Mouse (Mus musculus) limb, embryonic 12.5 days (tissue): ENCODE results near the gene Pgam2. TPM values are rescaled to one million over a fixed set of nuclear protein-coding genes. Genes with fewer than 3 reads are reported as not detected.
"Not testable (repeated sequence)": the region's sequence is repeated elsewhere in the genome, so short reads cannot be mapped to it uniquely, and the experiment has no call there.

ENCODE experiments used
- ATAC-seq: fragments of 200-750 bp; cut with Nextera tagmentation; 2 replicates; pipeline ENCODE4 v1.8.0; 2017; ENCODE audit warnings: low read depth, moderate TSS enrichment; ENCODE audit not compliant: insufficient number of reproducible peaks, insufficient read depth, low FRiP score, low TSS enrichment
- H3K27ac ChIP-seq: fragments of 300-500 bp; sonication (generic); 2 replicates; pipeline ENCODE4 v1.5.1; 2016; ENCODE audit warnings: mild to moderate bottlenecking, moderate library complexity
- H3K27me3 ChIP-seq: fragments of 300-500 bp; sonication (generic); 2 replicates; pipeline ENCODE4 v1.6.1; 2016; ENCODE audit warnings: mild to moderate bottlenecking, moderate library complexity
- H3K36me3 ChIP-seq: fragments of 300-500 bp; sonication (generic); 2 replicates; pipeline ENCODE4 v1.6.1; 2016; ENCODE audit warnings: mild to moderate bottlenecking, moderate library complexity
- H3K4me1 ChIP-seq: fragments of 300-500 bp; sonication (generic); replicated peaks from 2 replicates; pipeline ENCODE4 v1.6.1; 2016
- H3K4me2 ChIP-seq: fragments of 300-500 bp; sonication (generic); 2 replicates; pipeline ENCODE4 v1.6.1; 2016; ENCODE audit warnings: mild to moderate bottlenecking, moderate library complexity
- H3K4me3 ChIP-seq: fragments of 300-500 bp; sonication (generic); replicated peaks from 2 replicates; pipeline ENCODE4 v1.5.1; 2016; ENCODE audit warnings: mild to moderate bottlenecking
- H3K9ac ChIP-seq: fragments of 300-500 bp; sonication (generic); replicated peaks from 2 replicates; pipeline ENCODE4 v1.6.1; 2016; ENCODE audit warnings: mild to moderate bottlenecking, moderate library complexity
- H3K9me3 ChIP-seq: fragments of 300-500 bp; sonication (generic); 2 replicates; pipeline ENCODE4 v1.6.1; 2016; ENCODE audit warnings: mild to moderate bottlenecking, moderate library complexity
- WGBS: fragments of 180-500 bp; shearing (Covaris S2); methylation state at CpG from one replicate; pipeline ENCODE4 v1.1.7; 2016; 5-methylcytosine and 5-hydroxymethylcytosine counted together
- polyA plus RNA-seq: library from polyadenylated mRNA; unstranded; fragments of >200 nt; fragmentation: Nextera tagmentation; extraction: Ambion mirVana; gene quantifications from 2 replicates; pipeline ENCODE4 v1.2.1, GENCODE M21; 2016

Gene Pgam2
- polyA plus RNA-seq, 1 experiment from 2014 or later = 39.0 TPM

DNA sequence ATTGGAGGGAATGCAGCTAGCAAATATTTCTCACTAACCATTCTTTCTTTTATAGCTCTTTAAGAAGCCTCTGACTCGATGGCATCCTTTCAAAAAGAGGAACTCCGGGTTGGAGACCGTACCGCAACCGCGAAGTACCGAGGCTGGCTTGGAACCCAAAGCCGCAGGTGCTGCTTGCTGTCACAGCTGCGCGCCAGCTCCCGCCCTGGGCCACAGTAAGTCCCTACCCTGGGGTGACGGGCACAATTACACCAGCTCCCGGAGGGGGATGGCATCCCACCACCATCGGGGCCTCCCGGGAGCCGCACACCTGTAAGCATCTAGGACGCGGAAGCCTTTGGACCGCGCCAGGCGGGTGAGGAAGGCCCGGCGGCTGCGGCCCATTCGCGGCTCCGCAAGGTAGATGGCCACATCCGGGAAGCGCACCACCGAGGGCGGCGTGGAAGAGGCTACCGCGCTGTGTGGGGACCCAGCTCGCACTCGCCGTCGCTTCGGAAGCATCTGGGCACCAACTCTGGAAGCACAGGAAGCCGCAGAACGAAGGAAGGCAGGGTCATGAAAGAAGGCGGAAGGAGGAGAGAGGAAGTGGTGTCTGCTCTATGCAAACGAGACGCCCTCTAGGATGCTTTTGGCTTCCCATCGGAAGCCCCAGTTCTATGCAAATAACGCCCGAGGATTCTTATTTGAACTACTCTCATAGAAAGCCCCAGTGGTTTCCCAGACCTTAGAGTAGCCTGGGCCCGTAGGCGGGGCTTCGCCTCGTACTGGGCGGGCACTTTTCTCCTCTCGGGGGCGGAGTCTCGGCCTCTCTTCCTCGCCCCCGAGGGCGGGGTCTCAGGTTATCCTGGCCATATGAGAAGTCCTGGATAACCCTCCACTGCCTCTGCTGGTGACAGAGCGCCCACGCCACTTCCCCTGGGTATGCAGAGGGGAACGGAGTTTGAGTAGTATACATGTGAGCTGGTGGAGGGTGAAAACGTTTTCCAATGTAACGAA lies 34.0 kb upstream of the Pgam2 start, which contains the start of gene Polm:
TSS of gene Polm (minus strand) at position 766 of the 996 bp plus-strand sequence.
- no peaks in the 10 kb centered on the region for H3K9me3 ChIP-seq
- peak within 1 kb of the TSS; percentile 78 for H3K27ac ChIP-seq
- H3K4me1 ChIP-seq = peaks cover 12% of the 10 kb centered on the region; the same call in 1 of the 2 replicates
- H3K36me3 ChIP-seq = peaks cover 25% of the 10 kb centered on the region
- WGBS = under 1% methylated on average over 63 of the region's 63 CpGs
- H3K27me3 ChIP-seq = no peaks in the 10 kb centered on the region
- H3K4me2 ChIP-seq = peak within 1 kb of the TSS; percentile 88
- H3K4me3 ChIP-seq = peak within 1 kb of the TSS; percentile 78
- peak; percentile 87 for ATAC-seq
- peak within 1 kb of the TSS; percentile 86 for H3K9ac ChIP-seq

GRCm38 (mm10) chr11:5836126-5836525 lies 32.6 kb upstream of the Pgam2 start:
- no peak overlapping the region for H3K9ac ChIP-seq
- no peak overlapping the region for H3K27ac ChIP-seq
- H3K4me3 ChIP-seq = no peak overlapping the region
- H3K27me3 ChIP-seq = no peaks in the 10 kb centered on the region
- H3K36me3 ChIP-seq = peaks cover 40% of the 10 kb centered on the region
- no peak for ATAC-seq
- H3K4me2 ChIP-seq = no peak overlapping the region
- no peaks in the 10 kb centered on the region for H3K9me3 ChIP-seq
- H3K4me1 ChIP-seq = peaks cover 12% of the 10 kb centered on the region; the same call in 1 of the 2 replicates
- 48% methylated on average over 1 of the region's 1 CpGs for WGBS

DNA sequence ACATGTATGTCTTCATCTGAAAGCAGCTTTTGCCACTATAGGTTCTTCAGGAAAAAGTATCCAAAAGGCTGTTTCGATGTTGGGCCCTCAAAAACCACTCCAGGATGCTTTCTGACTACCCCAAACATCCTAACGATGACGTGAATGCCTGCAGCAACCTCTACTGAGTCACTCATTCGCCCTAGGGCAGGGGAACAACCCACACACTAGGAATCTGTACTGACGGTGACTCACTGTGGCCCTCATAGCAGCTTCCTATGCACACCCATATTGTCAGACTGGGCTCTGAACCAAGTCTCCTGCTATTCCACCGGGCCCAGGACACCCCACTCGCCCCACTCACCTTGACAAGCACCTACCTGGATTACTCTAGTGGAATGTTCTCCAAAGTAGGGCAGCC lies 31.5 kb upstream of the Pgam2 start:
- H3K4me2 ChIP-seq = no peak overlapping the region
- H3K4me1 ChIP-seq = peaks cover 8% of the 10 kb centered on the region; the same call in 1 of the 2 replicates
- no peak overlapping the region for H3K27ac ChIP-seq
- no peak for ATAC-seq
- no peak overlapping the region for H3K9ac ChIP-seq
- H3K27me3 ChIP-seq = no peaks in the 10 kb centered on the region
- H3K9me3 ChIP-seq = no peaks in the 10 kb centered on the region
- peaks cover 47% of the 10 kb centered on the region for H3K36me3 ChIP-seq
- H3K4me3 ChIP-seq = no peak overlapping the region
- WGBS = 87% methylated on average over 7 of the region's 7 CpGs

GRCm38 (mm10) chr11:5834506-5834905 lies 31.0 kb upstream of the Pgam2 start:
- H3K4me2 ChIP-seq = no peak overlapping the region
- H3K27me3 ChIP-seq = no peaks in the 10 kb centered on the region
- H3K9me3 ChIP-seq = no peaks in the 10 kb centered on the region
- 0 out of 2 replicates have a peak, but pooled peaks cover 3% of the 10 kb centered on the region for H3K4me1 ChIP-seq
- WGBS = 79% methylated on average over 9 of the region's 9 CpGs
- no peak for ATAC-seq
- H3K9ac ChIP-seq = no peak overlapping the region
- H3K4me3 ChIP-seq = no peak overlapping the region
- H3K36me3 ChIP-seq = peaks cover 52% of the 10 kb centered on the region
- H3K27ac ChIP-seq = no peak overlapping the region

DNA sequence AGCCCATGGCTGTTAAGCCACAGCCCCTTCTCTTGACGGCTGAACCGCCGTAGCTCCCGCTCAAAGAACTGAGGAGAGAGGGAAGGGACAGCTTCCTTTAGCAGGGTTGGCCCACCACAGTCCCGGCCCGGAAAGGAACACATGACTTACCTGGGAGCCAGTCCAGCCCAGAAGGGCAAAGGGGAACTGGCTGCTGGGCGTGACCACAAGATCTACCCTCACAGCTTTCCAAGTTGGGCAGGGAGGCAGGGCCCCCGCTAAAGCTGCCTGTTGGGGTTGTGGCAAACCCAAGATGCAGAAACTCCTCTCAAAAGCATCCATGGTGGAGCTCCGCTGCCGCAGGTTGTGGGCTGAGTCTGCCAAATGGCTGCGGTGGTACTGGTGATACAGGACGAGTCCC lies 25.8 kb upstream of the Pgam2 start:
- Histone ChIP-seq H3K27me3 (no peaks in the 10 kb centered on the region), H3K36me3 (peaks cover 62% of the 10 kb centered on the region), H3K9ac (no peak overlapping the region), H3K9me3 (no peaks in the 10 kb centered on the region), H3K27ac (no peak overlapping the region), H3K4me1 (0 out of 2 replicates have a peak, but pooled peaks cover 3% of the 10 kb centered on the region), H3K4me2 (no peak overlapping the region), H3K4me3 (no peak overlapping the region)
- 91% methylated on average over 12 of the region's 12 CpGs for WGBS
- ATAC-seq = no peak

GRCm38 (mm10) chr11:5828509-5829191 lies 25.1 kb upstream of the Pgam2 start:
- 0 out of 2 replicates have a peak, but pooled peaks cover 3% of the 10 kb centered on the region for H3K4me1 ChIP-seq
- WGBS = 85% methylated on average over 11 of the region's 11 CpGs
- peaks cover 55% of the 10 kb centered on the region for H3K36me3 ChIP-seq
- no peaks in the 10 kb centered on the region for H3K9me3 ChIP-seq
- no peak overlapping the region for H3K27ac ChIP-seq
- H3K4me2 ChIP-seq = no peak overlapping the region
- H3K9ac ChIP-seq = no peak overlapping the region
- H3K27me3 ChIP-seq = no peaks in the 10 kb centered on the region
- ATAC-seq = no peak
- no peak overlapping the region for H3K4me3 ChIP-seq

DNA sequence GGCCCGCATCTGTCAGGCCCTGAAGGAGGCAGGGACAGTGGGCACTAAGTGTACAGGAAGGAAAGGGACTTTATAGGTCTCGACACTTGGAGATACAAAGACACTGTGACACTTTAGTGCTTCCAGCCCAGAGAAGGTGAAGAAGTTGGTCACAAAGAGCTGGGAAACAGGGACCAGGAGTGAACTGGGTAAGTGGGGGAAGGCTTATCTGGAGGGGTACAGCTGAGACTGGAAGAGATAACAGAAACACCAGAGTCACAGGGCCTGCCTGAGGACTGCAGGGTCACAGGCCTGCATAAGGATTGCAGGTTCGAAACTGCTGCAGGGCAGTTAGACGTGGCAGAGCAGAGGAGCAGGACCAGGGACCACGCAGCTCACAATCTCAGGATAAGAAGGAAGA lies 24.4 kb upstream of the Pgam2 start:
- Histone ChIP-seq H3K36me3 (peaks cover 51% of the 10 kb centered on the region), H3K27me3 (no peaks in the 10 kb centered on the region), H3K4me2 (no peak overlapping the region), H3K9me3 (no peaks in the 10 kb centered on the region), H3K4me3 (no peak overlapping the region), H3K9ac (no peak overlapping the region), H3K4me1 (0 out of 2 replicates have a peak, but pooled peaks cover 3% of the 10 kb centered on the region), H3K27ac (no peak overlapping the region)
- WGBS = 91% methylated on average over 5 of the region's 5 CpGs
- no peak for ATAC-seq

GRCm38 (mm10) chr11:5825432-5825831 lies 21.9 kb upstream of the Pgam2 start:
- H3K9me3 ChIP-seq = no peaks in the 10 kb centered on the region
- no peak overlapping the region for H3K4me3 ChIP-seq
- H3K27ac ChIP-seq = no peak overlapping the region
- no peaks in the 10 kb centered on the region for H3K27me3 ChIP-seq
- 0 out of 2 replicates have a peak, but pooled peaks cover 3% of the 10 kb centered on the region for H3K4me1 ChIP-seq
- no peak overlapping the region for H3K9ac ChIP-seq
- H3K4me2 ChIP-seq = no peak overlapping the region
- no peak for ATAC-seq
- H3K36me3 ChIP-seq = peaks cover 26% of the 10 kb centered on the region

DNA sequence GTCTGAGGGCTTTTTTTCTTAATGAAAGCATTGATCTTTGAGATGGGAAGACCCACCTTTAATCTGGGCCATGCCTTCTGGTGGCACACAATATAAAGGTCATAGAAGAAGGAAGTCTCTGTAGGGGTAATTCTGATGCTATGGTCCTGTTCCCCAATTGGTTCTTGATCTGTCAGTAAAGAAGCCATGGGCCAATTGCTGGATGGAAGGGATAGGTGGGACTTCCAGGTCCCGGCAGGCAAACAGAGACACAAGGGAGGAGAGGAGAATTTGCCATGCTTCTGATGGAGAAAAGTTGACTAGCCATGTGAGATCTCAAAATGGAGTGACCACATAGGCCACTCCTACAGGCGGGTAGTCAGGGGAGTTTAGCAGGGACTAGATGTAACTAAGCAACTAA lies 15.7 kb upstream of the Pgam2 start:
- Histone ChIP-seq H3K4me1 (no peaks in the 10 kb centered on the region), H3K4me2 (no peak overlapping the region), H3K27me3 (no peaks in the 10 kb centered on the region), H3K27ac (no peak overlapping the region), H3K9me3 (no peaks in the 10 kb centered on the region), H3K9ac (no peak overlapping the region), H3K4me3 (no peak overlapping the region), H3K36me3 (no peaks in the 10 kb centered on the region)
- 74% methylated on average over 2 of the region's 2 CpGs for WGBS
- ATAC-seq = no peak

DNA sequence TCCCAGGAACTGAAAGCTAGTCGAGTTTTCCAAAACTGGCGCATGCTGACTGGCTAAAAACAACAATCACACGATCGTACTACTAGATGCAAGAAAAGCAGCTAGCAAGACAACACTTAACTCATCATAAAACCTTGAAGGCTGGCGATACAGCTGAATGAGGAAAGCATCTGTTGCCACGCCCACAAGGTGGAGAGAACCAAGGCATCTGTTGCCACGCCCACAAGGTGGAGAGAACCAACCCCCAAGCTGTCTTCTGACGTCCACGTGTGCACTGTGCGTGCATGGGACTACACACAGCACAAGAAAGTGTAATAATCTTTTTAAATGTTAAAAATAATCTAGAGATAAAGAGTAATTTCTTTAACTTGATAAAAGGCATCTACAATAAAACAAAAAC lies 9.8 kb upstream of the Pgam2 start:
- H3K4me1 ChIP-seq = no peaks in the 10 kb centered on the region
- WGBS = 80% methylated on average over 10 of the region's 10 CpGs
- H3K9ac ChIP-seq = no peak overlapping the region
- H3K27ac ChIP-seq = no peak overlapping the region
- no peak overlapping the region for H3K4me2 ChIP-seq
- H3K9me3 ChIP-seq = peaks cover 7% of the 10 kb centered on the region; the same call in 1 of the 2 replicates
- no peaks in the 10 kb centered on the region for H3K36me3 ChIP-seq
- no peaks in the 10 kb centered on the region for H3K27me3 ChIP-seq
- no peak overlapping the region for H3K4me3 ChIP-seq
- ATAC-seq = no peak

- not testable (repeated sequence) for H3K4me1 ChIP-seq, H3K36me3 ChIP-seq, H3K4me2 ChIP-seq, H3K9ac ChIP-seq, H3K9me3 ChIP-seq, H3K27me3 ChIP-seq, H3K4me3 ChIP-seq, ATAC-seq, H3K27ac ChIP-seq
- 91% methylated on average over 4 of the region's 4 CpGs for WGBS
These were observed 6.0 kb upstream of the Pgam2 start for GRCm38 (mm10) chr11:5809487-5809886.
